Mouse (Mus musculus) bone marrow, adult 2 months (tissue): ENCODE data around the gene Tgfbrap1.

Experiments
- CTCF ChIP-seq: fragments of 200-500 bp; IDR thresholded peaks from 2 replicates; pipeline ENCODE4 v1.5.1; 2011; ENCODE audit warnings: low read length, control low read depth; ENCODE audit not compliant: control insufficient read depth, insufficient read depth
- POLR2A ChIP-seq: fragments of 200-500 bp; IDR thresholded peaks from 2 replicates; pipeline ENCODE4 v1.6.1; 2011; ENCODE audit warnings: low read depth, mild to moderate bottlenecking, control low read depth, low read length, borderline replicate concordance; ENCODE audit not compliant: control insufficient read depth

DNA sequence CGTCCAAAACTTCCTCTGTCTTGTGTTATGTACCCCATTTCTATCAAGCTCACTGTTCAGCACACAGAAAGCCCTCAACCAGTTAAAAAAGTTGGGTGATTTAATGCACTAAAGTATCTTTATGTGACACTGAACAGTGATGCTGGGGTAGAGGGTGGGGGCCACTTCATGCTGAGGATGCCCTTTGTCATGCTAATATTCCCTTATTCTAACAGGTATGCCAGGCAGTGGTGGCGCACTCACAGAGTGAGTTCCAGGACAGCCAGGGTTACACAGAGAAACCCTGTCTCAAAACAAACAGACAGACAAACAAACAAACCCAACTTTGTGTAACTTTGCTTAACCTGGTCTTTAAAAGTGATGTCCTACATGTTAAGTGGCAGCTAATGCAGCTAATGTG, 4.2 kb downstream of the Tgfbrap1 start:
- no peak for TF ChIP-seq CTCF
- no peak for TF ChIP-seq POLR2A
